Mouse (Mus musculus): ENCODE measurements around the gene Aamp.
A peak's percentile ranks its signal among the peaks of the same experiment; 100 is the strongest.
"Not testable (repeated sequence)": the region's sequence is repeated elsewhere in the genome, so short reads cannot be mapped to it uniquely, and the experiment has no call there.

The Aamp gene

GRCm38 (mm10) chr1:74284543-74285160 is at the start of gene Aamp, which contains the start of gene Pnkd:
Gene Aamp, minus strand, starts transcription at chr1:74284738.
Gene Pnkd, plus strand, starts transcription at chr1:74284930.
- peak; percentile 100 for DNase-seq

GRCm38 (mm10) chr1:74332930-74333329 is 48.4 kb upstream of the Aamp start:
- DNase-seq: no peak

- DNase-seq: peak; percentile 96
Observed at GRCm38 (mm10) chr1:74332241-74332763, 47.8 kb upstream of the Aamp start.

GRCm38 (mm10) chr1:74331046-74331681 is 46.6 kb upstream of the Aamp start:
- DNase-seq: no peak

- no peak for DNase-seq
Observed at GRCm38 (mm10) chr1:74329899-74330431, 45.4 kb upstream of the Aamp start.

GRCm38 (mm10) chr1:74326916-74327315 is 42.4 kb upstream of the Aamp start:
- not testable (repeated sequence) for DNase-seq

GRCm38 (mm10) chr1:74321396-74321795 is 36.9 kb upstream of the Aamp start:
- DNase-seq: no peak

- no peak for DNase-seq
Observed at GRCm38 (mm10) chr1:74318711-74319110, 34.2 kb upstream of the Aamp start.

- no peak for DNase-seq
Observed at GRCm38 (mm10) chr1:74316114-74316827, 31.7 kb upstream of the Aamp start.

GRCm38 (mm10) chr1:74314796-74315195 is 30.3 kb upstream of the Aamp start:
- no peak for DNase-seq

GRCm38 (mm10) chr1:74313049-74313692 is 28.6 kb upstream of the Aamp start:
- peak; percentile 85 for DNase-seq

- no peak for DNase-seq
Observed at GRCm38 (mm10) chr1:74309767-74310166, 25.2 kb upstream of the Aamp start.

- no peak for DNase-seq
Observed at GRCm38 (mm10) chr1:74308001-74308964, 23.7 kb upstream of the Aamp start.

- no peak for DNase-seq
Observed at GRCm38 (mm10) chr1:74307146-74307545, 22.6 kb upstream of the Aamp start.

- no peak for DNase-seq
Observed at GRCm38 (mm10) chr1:74305522-74305921, 21.0 kb upstream of the Aamp start, which contains the start of gene Tmbim1. Gene Tmbim1, minus strand, starts transcription at chr1:74305622.

- DNase-seq: no peak
Observed at GRCm38 (mm10) chr1:74304946-74305345, 20.4 kb upstream of the Aamp start.

- no peak for DNase-seq
Observed at GRCm38 (mm10) chr1:74304339-74304790, 19.8 kb upstream of the Aamp start.

- peak; percentile 51 for DNase-seq
Observed at GRCm38 (mm10) chr1:74303509-74304338, 19.2 kb upstream of the Aamp start.

- DNase-seq: no peak
Observed at GRCm38 (mm10) chr1:74302835-74303234, 18.3 kb upstream of the Aamp start.

GRCm38 (mm10) chr1:74302229-74302628 is 17.7 kb upstream of the Aamp start:
- no peak for DNase-seq

All from layer of hippocampus, adult 9-11 months (tissue).